Comparison of ENCODE assay signal across 8 mouse cellular contexts in the genomic region with DNA sequence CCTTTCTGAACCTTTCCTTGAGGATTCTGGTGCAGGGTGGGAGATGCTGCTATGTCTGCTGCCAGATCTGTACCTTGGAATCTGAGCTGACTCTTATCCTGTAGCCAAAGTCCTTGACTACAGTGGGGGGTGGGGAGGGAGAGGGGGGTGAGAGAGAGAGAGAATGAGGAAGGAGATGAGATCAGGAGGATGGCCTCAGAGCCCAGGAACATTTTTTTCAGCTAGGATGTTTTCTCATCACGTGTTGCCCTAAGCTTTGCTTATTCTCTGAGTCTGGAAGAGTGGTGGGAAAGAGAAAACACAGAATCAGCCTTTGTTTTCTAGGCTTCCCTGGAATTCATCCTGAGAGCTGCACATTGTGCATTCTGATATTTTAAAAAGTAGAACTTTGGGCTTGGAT. TPM values are rescaled to one million over a fixed set of nuclear protein-coding genes. Genes with fewer than 3 reads are reported as not detected.
A peak's percentile ranks its signal among the peaks of the same experiment; 100 is the strongest.
DNase-seq lines count a peak whose midpoint lies in the region; ATAC-seq and TF ChIP-seq lines count a peak whose summit lies in the region.

No protein-coding gene starts in this region.

- no peak overlapping the region for H3K4me3 ChIP-seq in lung, postnatal 0 days (ENCODE audit: low read depth, low read length)
- H3K4me3 ChIP-seq in lung, adult 2 months (replicated peaks; ENCODE audit: extremely low read depth, low read depth, low read length), result no peak overlapping the region
- H3K4me3 ChIP-seq in forebrain, embryonic 12.5 days (replicated peaks), result peak overlapping the region; percentile 89
- H3K4me3 ChIP-seq in limb, embryonic 11.5 days (ENCODE audit: low read depth, low read length), result no peak overlapping the region

- TF ChIP-seq EP300 in lung, postnatal 0 days (IDR thresholded peaks at IDR 0.05), result no peak

- no peak overlapping the region for H3K27ac ChIP-seq in lung, postnatal 0 days (ENCODE audit: low read length)
- no peak overlapping the region for H3K27ac ChIP-seq in forebrain, embryonic 12.5 days
- no peak overlapping the region for H3K27ac ChIP-seq in limb, embryonic 11.5 days (replicated peaks; ENCODE audit: low read depth, low read length)

- H3K36me3 ChIP-seq in lung, postnatal 0 days (ENCODE audit: insufficient read depth, low read length), result no peaks in the 10 kb centered on the region
- H3K36me3 ChIP-seq in forebrain, embryonic 12.5 days (replicated peaks), result no peaks in the 10 kb centered on the region
- H3K36me3 ChIP-seq in limb, embryonic 11.5 days (ENCODE audit: control insufficient read depth, insufficient read depth, low read length), result no peaks in the 10 kb centered on the region

- WGBS in lung, postnatal 0 days, result 5% methylated on average over 1 of the region's 1 CpGs
- WGBS in lung, adult 2 months, result 6% methylated on average over 1 of the region's 1 CpGs
- WGBS in forebrain, embryonic 12.5 days, result 12% methylated on average over 1 of the region's 1 CpGs
- WGBS in limb, embryonic 11.5 days, result 56% methylated on average over 1 of the region's 1 CpGs

- no peak overlapping the region for H3K9ac ChIP-seq in lung, postnatal 0 days (replicated peaks; ENCODE audit: low read depth)
- H3K9ac ChIP-seq in forebrain, embryonic 12.5 days, result peak overlapping the region; percentile 92
- H3K9ac ChIP-seq in limb, embryonic 11.5 days (ENCODE audit: low read length), result no peak overlapping the region

- no peak for DNase-seq in lung, postnatal 0 days (ENCODE audit: low spot score)
- DNase-seq in lung, adult 2 months, result no peak
- DNase-seq in limb, embryonic 11.5 days (ENCODE audit: low spot score), result no peak
- peak; percentile 4 for DNase-seq in retina, postnatal 7 days (ENCODE audit: low read depth, low spot score)
- DNase-seq in right cerebral cortex, postnatal 4 days, result no peak
- DNase-seq in urinary bladder, adult 18-20 months (ENCODE audit: low spot score in 2 of 2), result no peak
- no peak for DNase-seq in spleen, postnatal 10 days (ENCODE audit: low spot score in 2 of 2)

- H3K9me3 ChIP-seq in lung, postnatal 0 days (ENCODE audit: low read length), result no peaks in the 10 kb centered on the region
- no peaks in the 10 kb centered on the region for H3K9me3 ChIP-seq in forebrain, embryonic 12.5 days
- no peaks in the 10 kb centered on the region for H3K9me3 ChIP-seq in limb, embryonic 11.5 days (ENCODE audit: control insufficient read depth, low read length)

- no peak for TF ChIP-seq POLR2A in lung, adult 2 months (IDR thresholded peaks at IDR 0.05; ENCODE audit: borderline replicate concordance, extremely low read depth, low read depth, low read length)

- ATAC-seq in lung, postnatal 0 days, result no peak
- ATAC-seq in forebrain, embryonic 12.5 days (ENCODE audit: low FRiP score), result no peak
- ATAC-seq in limb, embryonic 11.5 days (ENCODE audit: insufficient number of reproducible peaks, low FRiP score, low TSS enrichment, low read depth), result no peak

- no peak for TF ChIP-seq CTCF in lung, postnatal 0 days (IDR thresholded peaks at IDR 0.05)
- TF ChIP-seq CTCF in lung, adult 2 months (IDR thresholded peaks at IDR 0.05; ENCODE audit: insufficient read depth, low read length), result no peak

- peaks cover 22% of the 10 kb centered on the region for H3K4me1 ChIP-seq in lung, postnatal 0 days (ENCODE audit: insufficient read depth, low read depth, low read length)
- H3K4me1 ChIP-seq in lung, adult 2 months (ENCODE audit: control insufficient read depth, insufficient read depth, low read length), result peaks cover 37% of the 10 kb centered on the region
- peaks cover 41% of the 10 kb centered on the region for H3K4me1 ChIP-seq in forebrain, embryonic 12.5 days
- H3K4me1 ChIP-seq in limb, embryonic 11.5 days (ENCODE audit: control insufficient read depth, insufficient read depth, low read length), result peaks cover 9% of the 10 kb centered on the region

- no peaks in the 10 kb centered on the region for H3K27me3 ChIP-seq in lung, postnatal 0 days (replicated peaks; ENCODE audit: insufficient read depth, low read length)
- no peaks in the 10 kb centered on the region for H3K27me3 ChIP-seq in forebrain, embryonic 12.5 days
- H3K27me3 ChIP-seq in limb, embryonic 11.5 days (ENCODE audit: control insufficient read depth, insufficient read depth, low read length), result no peaks in the 10 kb centered on the region

- H3K4me2 ChIP-seq in lung, postnatal 0 days (replicated peaks; ENCODE audit: low read depth, low read length), result peak overlapping the region; percentile 29; the same call in 1 of the 2 replicates
- H3K4me2 ChIP-seq in forebrain, embryonic 12.5 days, result peak overlapping the region; percentile 92
- H3K4me2 ChIP-seq in limb, embryonic 11.5 days (ENCODE audit: low read depth, severe bottlenecking), result peak overlapping the region; percentile 59; the same call in 1 of the 2 replicates

RNA-seq across cellular contexts. Expression of a gene that starts 2.2 kb away (rescaled TPM):
- 5.5 and 6.3 TPM in 2 replicates for polyA plus RNA-seq in lung, postnatal 0 days (2015; fragmentation: Nextera tagmentation; extraction: Ambion mirVana)
- polyA plus RNA-seq in lung, adult 2 months (2012; rRNA removed), result 17.7 and 23.0 TPM in 2 replicates
- 29.7 and 32.9 TPM in 2 replicates for polyA plus RNA-seq in forebrain, embryonic 12.5 days (2016; fragmentation: Nextera tagmentation; extraction: Ambion mirVana)
- 14.1 and 21.7 TPM in 2 replicates for polyA plus RNA-seq in limb, embryonic 11.5 days (2014; fragmentation: Nextera tagmentation; extraction: Ambion mirVana)

RNA-seq across cellular contexts. Expression of a gene that starts 58.2 kb away (rescaled TPM):
- 167 and 208 TPM in 2 replicates for polyA plus RNA-seq in lung, postnatal 0 days (2015; fragmentation: Nextera tagmentation; extraction: Ambion mirVana)
- 76.5 and 110 TPM in 2 replicates for polyA plus RNA-seq in lung, adult 2 months (2012; rRNA removed)
- polyA plus RNA-seq in forebrain, embryonic 12.5 days (2016; fragmentation: Nextera tagmentation; extraction: Ambion mirVana), result 4.1 and 6.1 TPM in 2 replicates
- polyA plus RNA-seq in limb, embryonic 11.5 days (2014; fragmentation: Nextera tagmentation; extraction: Ambion mirVana), result 10.0 and 12.1 TPM in 2 replicates

Comparison
In these comparisons a context has a peak if more than half of its experiments do, and no peak if none do; other contexts are left out.
1. H3K4me2 ChIP-seq: peak in every context shown above with its lines; median percentile 92 in forebrain, embryonic 12.5 days; 59 in limb, embryonic 11.5 days; 29 in lung, postnatal 0 days.